Mouse (Mus musculus) limb, embryonic 14.5 days (tissue): ENCODE data around the gene Acyp1. TPM values are rescaled to one million over a fixed set of nuclear protein-coding genes. Genes with fewer than 3 reads are reported as not detected.
A peak's percentile ranks its signal among the peaks of the same experiment; 100 is the strongest.

Experiments
- ATAC-seq: fragments of 200-750 bp; cut with Nextera tagmentation; 2 replicates; pipeline ENCODE4 v1.8.0; 2017; ENCODE audit warnings: low read depth, moderate number of reproducible peaks, moderate TSS enrichment; ENCODE audit not compliant: low FRiP score
- DNase-seq: peaks from one replicate; pipeline ENCODE4 v3.0.0-alpha.2; 2015; ENCODE audit warnings: low spot score
- H3K27ac ChIP-seq: fragments of 300-500 bp; sonication (generic); replicated peaks from 2 replicates; pipeline ENCODE4 v1.5.1; 2014; ENCODE audit warnings: low read depth, mild to moderate bottlenecking, low read length, moderate library complexity, mixed read lengths
- H3K27me3 ChIP-seq: fragments of 300-500 bp; sonication (generic); 2 replicates; pipeline ENCODE4 v1.6.1; 2014; ENCODE audit warnings: low read length, mixed read lengths; ENCODE audit not compliant: control insufficient read depth, insufficient read depth
- H3K36me3 ChIP-seq: fragments of 300-500 bp; sonication (generic); 2 replicates; pipeline ENCODE4 v1.6.1; 2014; ENCODE audit warnings: mild to moderate bottlenecking, low read length, moderate library complexity, mixed read lengths; ENCODE audit not compliant: control insufficient read depth, insufficient read depth
- H3K4me1 ChIP-seq: fragments of 300-500 bp; sonication (generic); 2 replicates; pipeline ENCODE4 v1.6.1; 2014; ENCODE audit warnings: antibody characterized with exemption, low read length, mixed read lengths; ENCODE audit not compliant: control insufficient read depth, insufficient read depth
- H3K4me2 ChIP-seq: fragments of 300-500 bp; sonication (generic); replicated peaks from 2 replicates; pipeline ENCODE4 v1.6.1; 2014; ENCODE audit warnings: low read depth, mild to moderate bottlenecking, low read length, moderate library complexity; ENCODE audit not compliant: severe bottlenecking
- H3K4me3 ChIP-seq: fragments of 300-500 bp; sonication (generic); replicated peaks from 2 replicates; pipeline ENCODE4 v1.5.1; 2014; ENCODE audit warnings: low read length
- H3K9ac ChIP-seq: fragments of 300-500 bp; sonication (generic); 2 replicates; pipeline ENCODE4 v1.6.1; 2014; ENCODE audit warnings: mild to moderate bottlenecking, low read depth, low read length, moderate library complexity; ENCODE audit not compliant: severe bottlenecking
- H3K9me3 ChIP-seq: fragments of 300-500 bp; sonication (generic); 2 replicates; pipeline ENCODE4 v1.6.1; 2016; ENCODE audit warnings: low read length; ENCODE audit not compliant: control insufficient read depth
- POLR2A ChIP-seq: fragments of 200-500 bp; IDR thresholded peaks from 2 replicates; pipeline ENCODE4 v1.8.0; 2012; ENCODE audit warnings: inconsistent platforms, mild to moderate bottlenecking, moderate library complexity, borderline replicate concordance; ENCODE audit not compliant: insufficient read depth, insufficient read length; ENCODE audit errors: extremely low read depth
- WGBS: fragments of 180-500 bp; shearing (Covaris S2); extraction: QIAGEN DNeasy Blood & Tissue Kit; methylation state at CpG from one replicate; pipeline ENCODE4 v1.1.7; 2014; 5-methylcytosine and 5-hydroxymethylcytosine counted together
- polyA plus RNA-seq, 2 experiments: library from polyadenylated mRNA; depleted of rRNA in 1 of 2; stranded (reverse) in 1 of 2; unstranded in 1 of 2; fragments of >200 nt; fragmentation: Nextera tagmentation in 1 of 2; extraction: Ambion mirVana in 1 of 2; gene quantifications; 2 replicates each; pipeline versions ENCODE4 v1.2.1 to v1.2.3; 2012 to 2014

Acyp1 gene
- polyA plus RNA-seq, 2 experiments, result 32.3 to 40.6 TPM

DNA sequence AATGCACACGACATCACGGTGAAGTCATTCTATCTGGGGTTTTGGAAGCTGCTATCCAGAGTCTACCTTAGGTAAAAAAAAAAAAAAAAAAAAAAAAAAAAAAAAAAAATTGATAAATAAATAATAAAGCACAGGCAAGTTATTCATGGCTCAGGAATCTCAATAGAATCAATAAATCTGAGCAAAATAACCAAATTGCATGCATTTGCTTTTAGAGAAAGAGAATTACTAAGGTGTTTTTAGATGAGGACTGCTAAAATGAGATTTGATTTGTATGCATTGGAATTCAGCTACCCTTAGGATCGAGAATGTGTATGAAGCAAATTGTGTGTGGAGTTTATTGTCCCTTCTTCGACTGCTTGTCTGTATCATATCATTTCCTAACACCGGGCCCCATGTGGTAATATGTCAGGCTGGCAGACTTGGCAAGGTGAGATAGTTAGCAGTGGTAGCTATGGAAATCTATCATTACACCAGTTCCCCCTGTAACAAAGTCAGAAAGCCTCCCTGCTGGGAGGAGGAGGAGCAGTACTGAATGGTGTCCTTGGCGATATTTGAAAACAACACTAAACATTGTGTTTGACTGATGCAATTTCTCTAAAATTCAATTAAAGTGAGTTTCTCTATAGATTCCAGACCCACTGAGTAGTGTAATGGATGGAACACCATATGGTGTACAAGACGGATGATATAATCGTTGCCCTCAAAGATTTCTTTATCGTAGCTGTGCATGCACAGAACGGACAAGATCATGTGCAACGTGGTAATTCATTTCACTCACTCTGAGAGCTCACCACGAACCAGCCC lies 7.2 kb downstream of the Acyp1 start:
- peak overlapping the region; percentile 78 for H3K4me3 ChIP-seq

DNA sequence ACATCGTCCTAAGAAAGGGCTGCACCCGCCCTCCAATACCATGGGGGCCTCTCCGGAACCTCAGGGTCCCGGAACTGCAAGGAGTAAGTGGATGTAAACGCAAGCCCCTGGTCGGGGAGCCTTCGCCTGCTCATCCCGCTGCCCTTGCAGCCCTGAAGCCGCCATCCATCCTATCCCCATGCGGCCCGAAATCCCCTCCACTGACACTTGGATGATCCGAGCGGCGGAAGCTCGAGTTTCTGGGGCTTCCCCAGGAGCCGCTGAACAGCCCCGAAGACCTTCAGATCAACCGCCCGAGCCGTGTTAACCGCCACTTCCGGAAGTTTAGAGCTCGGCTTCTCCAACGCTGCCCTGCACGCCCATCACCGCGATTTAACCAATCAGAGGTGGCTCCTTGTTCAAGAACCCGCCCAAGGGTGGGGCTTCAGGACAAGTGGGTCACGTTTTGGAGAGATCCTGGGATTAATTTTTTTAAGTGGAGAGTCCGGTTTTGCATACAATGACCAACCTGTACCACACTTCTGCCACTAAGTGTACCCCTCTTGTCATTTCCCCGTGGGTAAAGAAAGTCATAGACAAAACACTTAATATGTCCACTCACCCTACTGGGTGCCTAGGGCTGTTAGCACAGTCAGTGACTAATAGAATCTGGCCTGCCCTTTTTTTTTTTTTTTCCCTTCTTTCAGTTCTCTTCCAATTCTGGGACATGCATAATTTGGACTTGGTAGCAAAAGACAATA lies 8.0 kb downstream of the Acyp1 start:
- peak overlapping the region; percentile 83 for H3K9ac ChIP-seq
- peak overlapping the region; percentile 78 for H3K4me3 ChIP-seq
- 0 out of 2 replicates have a peak, but pooled peaks cover 3% of the 10 kb centered on the region for H3K36me3 ChIP-seq
- ATAC-seq, result peak; percentile 96
- under 1% methylated on average over 31 of the region's 31 CpGs for WGBS
- peaks cover 5% of the 10 kb centered on the region for H3K4me1 ChIP-seq
- no peaks in the 10 kb centered on the region for H3K9me3 ChIP-seq
- peak overlapping the region; percentile 63 for H3K27ac ChIP-seq
- DNase-seq, result peak; percentile 97
- peak overlapping the region; percentile 93 for H3K4me2 ChIP-seq
- H3K27me3 ChIP-seq, result no peaks in the 10 kb centered on the region
- TF ChIP-seq POLR2A, result 0 out of 2 replicates have a peak, but pooled peaks have one; percentile 41

More for the DNA sequence above, 7.2 kb downstream of the Acyp1 start:
- Histone ChIP-seq H3K36me3 (no peaks in the 10 kb centered on the region), H3K27ac (no peak overlapping the region), H3K4me2 (peak overlapping the region; percentile 93), H3K9me3 (no peaks in the 10 kb centered on the region), H3K27me3 (no peaks in the 10 kb centered on the region), H3K4me1 (peaks cover 5% of the 10 kb centered on the region), H3K9ac (no peak overlapping the region)
- WGBS, result 66% methylated on average over 12 of the region's 12 CpGs
- DNase-seq (no peak), ATAC-seq (0 out of 2 replicates have a peak, but pooled peaks have one; percentile 11)
- no peak for TF ChIP-seq POLR2A

DNA sequence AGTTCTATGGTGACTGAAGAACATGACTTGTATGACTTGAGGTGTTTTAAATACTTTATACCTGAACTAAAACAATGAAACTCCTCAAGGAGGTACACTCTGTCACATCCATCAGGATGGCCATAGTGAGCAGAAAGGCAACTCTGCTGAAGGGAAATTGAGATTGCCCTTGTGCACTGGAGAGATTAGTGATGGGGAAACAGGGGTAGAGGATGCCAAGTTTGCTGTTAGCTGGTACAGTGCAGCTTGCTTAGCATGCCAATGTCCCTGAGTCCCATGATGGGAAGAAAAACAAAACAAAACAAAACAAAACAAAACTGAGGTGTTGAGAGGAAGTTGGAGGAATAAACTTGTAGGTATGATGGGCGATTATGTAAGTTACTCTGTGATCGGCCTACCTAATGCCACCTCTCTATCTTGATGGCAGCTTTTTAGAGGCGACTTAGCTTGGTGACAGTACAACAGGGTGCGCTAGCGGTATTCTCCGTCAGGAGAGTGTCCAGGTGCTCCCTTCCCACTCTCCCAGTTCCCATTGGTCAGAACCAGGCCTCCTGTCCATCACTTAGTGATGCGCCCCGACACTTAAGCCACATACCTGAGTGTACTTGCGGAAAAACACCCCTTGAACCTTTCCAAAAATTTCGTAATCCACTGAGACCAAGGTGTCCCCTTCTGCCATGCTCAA lies 8.7 kb downstream of the Acyp1 start:
- no peaks in the 10 kb centered on the region for H3K9me3 ChIP-seq
- no peak for DNase-seq
- H3K27ac ChIP-seq, result peak overlapping the region; percentile 63
- peak overlapping the region; percentile 93 for H3K4me2 ChIP-seq
- peaks cover 5% of the 10 kb centered on the region for H3K4me1 ChIP-seq
- no peaks in the 10 kb centered on the region for H3K27me3 ChIP-seq
- H3K4me3 ChIP-seq, result peak overlapping the region; percentile 78
- peak overlapping the region; percentile 83 for H3K9ac ChIP-seq
- 0 out of 2 replicates have a peak, but pooled peaks have one; percentile 2 for ATAC-seq
- 0 out of 2 replicates have a peak, but pooled peaks cover 8% of the 10 kb centered on the region for H3K36me3 ChIP-seq
- 5% methylated on average over 10 of the region's 10 CpGs for WGBS
- no peak for TF ChIP-seq POLR2A

DNA sequence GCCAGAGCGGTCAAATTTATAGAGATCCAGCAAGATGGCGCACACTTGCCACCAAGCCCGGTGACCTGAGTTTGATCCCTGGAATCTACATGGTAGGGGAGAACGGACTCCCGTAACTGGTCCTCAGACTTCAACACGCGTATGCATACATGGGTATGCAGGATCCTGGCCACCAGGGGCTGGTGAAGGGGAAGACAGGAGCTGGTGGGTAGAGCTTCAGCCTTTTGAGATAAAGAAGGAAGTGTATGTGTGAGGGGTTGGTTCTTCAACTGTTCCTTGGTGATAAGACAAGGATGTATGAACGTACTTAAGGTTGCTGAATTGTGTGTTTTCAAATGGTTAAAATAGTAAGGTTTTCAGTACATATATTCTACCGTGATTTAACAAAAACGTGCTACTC lies 9.3 kb downstream of the Acyp1 start:
- Histone ChIP-seq H3K9ac (no peak overlapping the region), H3K4me1 (peaks cover 5% of the 10 kb centered on the region), H3K9me3 (no peaks in the 10 kb centered on the region), H3K4me3 (no peak overlapping the region), H3K27me3 (no peaks in the 10 kb centered on the region), H3K4me2 (no peak overlapping the region), H3K36me3 (0 out of 2 replicates have a peak, but pooled peaks cover 8% of the 10 kb centered on the region), H3K27ac (no peak overlapping the region)
- DNase-seq (no peak), ATAC-seq (no peak)
- 93% methylated on average over 10 of the region's 10 CpGs for WGBS
- no peak for TF ChIP-seq POLR2A

DNA sequence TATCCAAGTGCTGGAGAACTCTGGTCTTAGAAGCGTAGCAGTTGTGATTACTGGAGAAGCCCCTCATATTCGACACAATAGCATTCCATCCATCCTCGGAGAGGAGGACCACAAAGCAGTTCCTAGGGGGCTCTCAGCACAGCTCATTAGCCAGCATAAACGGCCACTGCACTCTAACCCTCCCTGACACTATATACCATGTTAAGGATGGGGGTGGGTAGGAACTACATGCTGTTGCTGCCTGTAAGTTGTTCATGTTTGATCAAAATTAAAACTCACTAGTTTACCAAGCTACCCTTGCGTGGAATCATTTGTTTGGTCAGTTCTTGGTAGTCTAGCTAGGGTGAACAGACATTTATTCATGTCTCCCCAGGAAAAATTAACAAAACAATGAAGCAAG lies 12.0 kb downstream of the Acyp1 start:
- 72% methylated on average over 5 of the region's 5 CpGs for WGBS
- TF ChIP-seq POLR2A, result no peak
- 0 out of 2 replicates have a peak, but pooled peaks cover 8% of the 10 kb centered on the region for H3K36me3 ChIP-seq
- peaks cover 5% of the 10 kb centered on the region for H3K4me1 ChIP-seq
- H3K4me3 ChIP-seq, result no peak overlapping the region
- no peak overlapping the region for H3K4me2 ChIP-seq
- no peak for ATAC-seq
- DNase-seq, result no peak
- no peaks in the 10 kb centered on the region for H3K9me3 ChIP-seq
- H3K27me3 ChIP-seq, result no peaks in the 10 kb centered on the region
- H3K9ac ChIP-seq, result no peak overlapping the region
- H3K27ac ChIP-seq, result no peak overlapping the region
